Mouse (Mus musculus) midbrain, postnatal 0 days (tissue): ENCODE data around the gene Mpp3. TPM values are rescaled to one million over a fixed set of nuclear protein-coding genes. Genes with fewer than 3 reads are reported as not detected.

Experiments used
- ATAC-seq: fragments of 200-750 bp; cut with Nextera tagmentation; 2 replicates; pipeline ENCODE4 v1.8.0; 2017; ENCODE audit warnings: moderate number of reproducible peaks, mild to moderate bottlenecking, moderate TSS enrichment, moderate library complexity; ENCODE audit not compliant: low FRiP score
- DNase-seq: peaks from one replicate; pipeline ENCODE4 v3.0.0-alpha.2; 2015; ENCODE audit warnings: low spot score
- H3K27ac ChIP-seq: fragments of 300-500 bp; sonication (generic); 2 replicates; pipeline ENCODE4 v1.5.1; 2014; ENCODE audit warnings: low read depth, mild to moderate bottlenecking, low read length, mixed read lengths
- H3K27me3 ChIP-seq: fragments of 300-500 bp; sonication (generic); 2 replicates; pipeline ENCODE4 v1.6.1; 2014; ENCODE audit warnings: low read length, control low read depth, mixed read lengths; ENCODE audit not compliant: insufficient read depth
- H3K36me3 ChIP-seq: fragments of 300-500 bp; sonication (generic); 2 replicates; pipeline ENCODE4 v1.6.1; 2014; ENCODE audit warnings: low read length, control low read depth, mixed read lengths; ENCODE audit not compliant: insufficient read depth
- H3K4me1 ChIP-seq: fragments of 300-500 bp; sonication (generic); 2 replicates; pipeline ENCODE4 v1.6.1; 2014; ENCODE audit warnings: mild to moderate bottlenecking, control low read depth, antibody characterized with exemption, low read length, mixed read lengths; ENCODE audit not compliant: insufficient read depth
- H3K4me2 ChIP-seq: fragments of 300-500 bp; sonication (generic); 2 replicates; pipeline ENCODE4 v1.6.1; 2014; ENCODE audit warnings: low read depth, mild to moderate bottlenecking, low read length, mixed read lengths; ENCODE audit not compliant: poor library complexity, severe bottlenecking
- H3K4me3 ChIP-seq: fragments of 300-500 bp; sonication (generic); 2 replicates; pipeline ENCODE4 v1.5.1; 2014; ENCODE audit warnings: low read depth, mild to moderate bottlenecking, low read length, moderate library complexity
- H3K9ac ChIP-seq: fragments of 300-500 bp; sonication (generic); replicated peaks from 2 replicates; pipeline ENCODE4 v1.6.1; 2014; ENCODE audit warnings: mild to moderate bottlenecking, low read length, moderate library complexity, mixed read lengths; ENCODE audit not compliant: poor library complexity, severe bottlenecking
- H3K9me3 ChIP-seq: fragments of 300-500 bp; sonication (generic); 2 replicates; pipeline ENCODE4 v1.6.1; 2016; ENCODE audit warnings: low read length, control low read depth
- CTCF ChIP-seq: IDR thresholded peaks from 2 replicates; pipeline ENCODE4 v1.5.1; 2016; ENCODE audit warnings: antibody characterized with exemption, mild to moderate bottlenecking
- WGBS: fragments of 180-500 bp; shearing (Covaris S2); extraction: QIAGEN DNeasy Blood & Tissue Kit; methylation state at CpG from one replicate; pipeline ENCODE4 v1.1.7; 2014; 5-methylcytosine and 5-hydroxymethylcytosine counted together
- polyA plus RNA-seq: library from polyadenylated mRNA; unstranded; fragments of >200 nt; fragmentation: Nextera tagmentation; extraction: Ambion mirVana; gene quantifications from 2 replicates; pipeline ENCODE4 v1.2.1, GENCODE M21; 2015
- total RNA-seq: library from RNA; depleted of rRNA; stranded (reverse); fragments of >200 nt; gene quantifications from 2 replicates; pipeline ENCODE4 v1.2.3, GENCODE M21; 2014

The Mpp3 gene
- total and polyA plus RNA-seq, 2 experiments from 2014 or later = 53.9 to 71.9 TPM

DNA sequence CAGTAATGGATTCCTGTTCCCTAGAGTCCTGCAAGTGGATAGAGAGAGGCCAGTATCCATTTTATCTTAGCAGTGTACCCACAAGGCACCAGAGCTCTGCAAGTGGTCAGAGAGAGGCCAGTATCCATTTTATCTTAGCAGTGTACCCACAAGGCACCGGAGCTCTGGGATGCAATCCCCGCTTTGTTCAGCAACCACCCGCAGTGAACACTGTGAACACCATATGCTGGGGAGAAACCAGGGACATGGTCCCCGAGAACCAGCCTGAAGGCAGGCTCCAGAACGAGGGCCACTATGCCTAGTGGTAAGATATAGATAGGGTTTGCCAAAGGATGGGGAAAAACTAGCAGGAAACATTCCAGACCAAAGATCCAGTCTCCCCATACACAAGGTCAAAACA lies 49.1 kb downstream of the Mpp3 start:
- Histone ChIP-seq H3K4me1 (peaks cover 8% of the 10 kb centered on the region; the same call in 1 of the 2 replicates), H3K4me3 (no peak overlapping the region), H3K9me3 (no peaks in the 10 kb centered on the region), H3K36me3 (peaks cover 30% of the 10 kb centered on the region), H3K27me3 (no peaks in the 10 kb centered on the region), H3K27ac (no peak overlapping the region), H3K9ac (no peak overlapping the region; the same call in 1 of the 2 replicates), H3K4me2 (no peak overlapping the region)
- DNase-seq (no peak), ATAC-seq (no peak)
- TF ChIP-seq CTCF = no peak
- 82% methylated on average over 5 of the region's 5 CpGs for WGBS

DNA sequence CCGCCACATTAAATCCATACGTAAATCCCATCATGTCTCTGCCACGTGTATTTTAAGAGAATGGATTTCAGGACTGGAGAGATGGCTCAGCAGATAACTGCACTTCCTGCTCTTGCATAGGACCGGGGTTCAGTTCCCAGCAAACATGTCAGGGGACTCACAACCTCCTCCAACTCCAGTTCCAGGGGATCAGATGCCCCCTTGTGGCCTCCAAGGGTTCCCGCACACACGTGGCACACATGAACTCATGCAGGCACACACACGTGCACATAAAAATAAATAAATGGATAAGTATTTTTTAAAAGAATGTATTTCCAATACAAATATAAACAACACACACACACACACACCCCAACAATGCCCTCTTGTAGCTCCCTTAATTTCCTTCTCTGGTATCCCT lies 51.3 kb downstream of the Mpp3 start:
- no peak overlapping the region for H3K9ac ChIP-seq
- DNase-seq (no peak), ATAC-seq (no peak)
- no peak overlapping the region for H3K4me3 ChIP-seq
- H3K27ac ChIP-seq = no peak overlapping the region
- peak; percentile 25; the same call in 1 of the 2 replicates for TF ChIP-seq CTCF
- no peak overlapping the region for H3K4me2 ChIP-seq
- H3K9me3 ChIP-seq = no peaks in the 10 kb centered on the region
- WGBS = 95% methylated on average over 7 of the region's 7 CpGs
- H3K4me1 ChIP-seq = no peaks in the 10 kb centered on the region
- H3K27me3 ChIP-seq = no peaks in the 10 kb centered on the region
- H3K36me3 ChIP-seq = peaks cover 37% of the 10 kb centered on the region

DNA sequence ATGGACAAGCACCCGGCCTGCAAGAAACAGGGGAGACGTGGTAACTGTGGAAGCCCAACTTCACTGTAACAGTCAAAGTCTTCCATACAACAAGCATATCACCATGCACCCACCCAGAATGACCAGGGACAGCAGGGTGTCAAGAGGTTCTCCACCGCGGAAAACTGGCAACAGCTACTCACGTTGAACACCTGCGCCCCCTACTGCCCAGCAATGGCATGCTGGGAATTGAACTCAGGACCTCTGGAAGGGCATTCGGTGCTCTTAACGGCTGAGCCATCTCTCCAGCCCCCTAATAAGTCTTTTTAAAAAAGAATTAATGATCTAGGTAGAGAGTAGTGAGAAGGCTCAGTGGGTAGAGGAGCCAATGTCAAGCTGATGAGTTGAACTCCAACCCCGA lies 53.3 kb downstream of the Mpp3 start:
- no peak overlapping the region for H3K9ac ChIP-seq
- no peak for DNase-seq
- peak; percentile 52 for TF ChIP-seq CTCF
- no peak for ATAC-seq
- no peaks in the 10 kb centered on the region for H3K4me1 ChIP-seq
- H3K4me2 ChIP-seq = no peak overlapping the region
- H3K4me3 ChIP-seq = no peak overlapping the region
- H3K27me3 ChIP-seq = no peaks in the 10 kb centered on the region
- no peak overlapping the region for H3K27ac ChIP-seq
- WGBS = 58% methylated on average over 9 of the region's 9 CpGs
- peaks cover 33% of the 10 kb centered on the region for H3K36me3 ChIP-seq
- no peaks in the 10 kb centered on the region for H3K9me3 ChIP-seq

DNA sequence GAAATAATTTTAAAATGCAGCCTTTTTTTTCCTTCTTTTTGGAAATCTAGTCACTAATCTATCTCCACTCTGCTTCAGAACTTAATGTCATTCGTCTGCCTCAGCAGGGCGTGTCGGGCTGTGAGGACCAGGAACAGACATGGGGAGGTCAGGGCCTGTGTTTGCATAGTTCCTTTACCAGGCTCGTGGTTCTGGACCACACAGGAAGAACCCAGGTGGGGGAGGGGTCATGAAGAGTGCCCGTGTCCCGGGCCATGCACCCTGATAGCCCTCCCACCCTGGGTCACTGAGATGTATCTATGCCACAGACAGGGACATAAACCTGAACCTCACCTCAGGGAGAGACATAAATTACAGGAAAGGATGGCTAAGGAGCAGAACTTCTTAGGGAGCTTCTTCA lies 54.1 kb downstream of the Mpp3 start:
- no peak overlapping the region for H3K9ac ChIP-seq
- TF ChIP-seq CTCF = no peak
- ATAC-seq (no peak), DNase-seq (no peak)
- H3K27me3 ChIP-seq = no peaks in the 10 kb centered on the region
- no peak overlapping the region for H3K27ac ChIP-seq
- H3K4me1 ChIP-seq = no peaks in the 10 kb centered on the region
- WGBS = 58% methylated on average over 6 of the region's 6 CpGs
- peaks cover 28% of the 10 kb centered on the region for H3K36me3 ChIP-seq
- H3K4me2 ChIP-seq = no peak overlapping the region
- no peak overlapping the region for H3K4me3 ChIP-seq
- H3K9me3 ChIP-seq = no peaks in the 10 kb centered on the region

DNA sequence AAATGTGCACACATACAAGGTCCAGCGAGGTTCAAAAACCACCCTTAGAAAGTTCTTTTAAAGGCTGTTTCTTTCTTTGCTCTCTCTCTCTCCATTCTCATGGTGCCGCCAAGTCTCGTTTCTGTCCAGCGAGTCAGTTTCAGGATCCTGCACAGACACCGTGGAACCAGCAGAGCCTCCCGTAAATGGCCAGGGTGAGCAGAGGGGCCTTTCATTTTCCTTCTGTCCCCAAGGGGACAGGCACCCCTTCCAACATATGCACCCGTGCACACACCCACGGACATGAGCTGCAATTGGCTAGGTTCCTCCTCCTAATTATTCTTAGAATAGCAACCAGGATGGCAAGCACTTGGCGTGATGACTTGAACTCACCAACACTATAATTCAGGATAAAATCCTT lies 54.8 kb downstream of the Mpp3 start:
- no peaks in the 10 kb centered on the region for H3K9me3 ChIP-seq
- H3K4me3 ChIP-seq = no peak overlapping the region
- TF ChIP-seq CTCF = no peak
- H3K4me1 ChIP-seq = no peaks in the 10 kb centered on the region
- ATAC-seq (no peak), DNase-seq (no peak)
- no peaks in the 10 kb centered on the region for H3K27me3 ChIP-seq
- H3K36me3 ChIP-seq = peaks cover 23% of the 10 kb centered on the region
- H3K4me2 ChIP-seq = no peak overlapping the region
- no peak overlapping the region for H3K27ac ChIP-seq
- 72% methylated on average over 9 of the region's 9 CpGs for WGBS
- H3K9ac ChIP-seq = no peak overlapping the region

DNA sequence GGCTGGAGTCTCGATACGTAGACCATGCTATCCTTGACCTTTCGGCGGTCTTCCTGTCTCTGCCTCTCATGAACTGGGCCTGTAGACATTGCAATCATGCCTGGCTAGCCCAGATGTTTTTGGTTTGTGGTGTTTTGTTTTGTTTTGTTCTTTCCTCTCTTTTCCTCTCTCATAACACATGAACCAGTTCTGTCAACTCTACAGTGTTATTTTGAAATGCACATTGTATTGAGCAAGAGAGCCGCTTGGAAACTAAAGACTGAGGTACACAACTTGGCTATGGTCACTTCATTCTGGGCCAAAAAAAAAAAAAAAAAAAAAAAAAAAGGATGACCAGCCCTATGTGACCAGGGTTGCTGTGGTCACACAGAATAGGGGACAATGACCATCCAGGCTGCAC lies 55.6 kb downstream of the Mpp3 start:
- no peaks in the 10 kb centered on the region for H3K4me1 ChIP-seq
- DNase-seq (no peak), ATAC-seq (no peak)
- H3K4me3 ChIP-seq = no peak overlapping the region
- 92% methylated on average over 5 of the region's 5 CpGs for WGBS
- no peak overlapping the region for H3K4me2 ChIP-seq
- H3K9ac ChIP-seq = no peak overlapping the region
- no peak for TF ChIP-seq CTCF
- no peaks in the 10 kb centered on the region for H3K9me3 ChIP-seq
- H3K36me3 ChIP-seq = peaks cover 17% of the 10 kb centered on the region
- no peak overlapping the region for H3K27ac ChIP-seq
- no peaks in the 10 kb centered on the region for H3K27me3 ChIP-seq
